Mouse (Mus musculus): Measurements from ENCODE around the gene Gne.
"Not testable (repeated sequence)": the region's sequence is repeated elsewhere in the genome, so short reads cannot be mapped to it uniquely, and the experiment has no call there.

Gene Gne

GRCm38 (mm10) chr4:44072146-44072872 lies 11.7 kb downstream of the Gne start:
- peak; percentile 79 for DNase-seq (ENCODE audit: low spot score)

- no peak for DNase-seq (ENCODE audit: low spot score)
These were observed 12.2 kb downstream of the Gne start for GRCm38 (mm10) chr4:44071741-44072145.

- DNase-seq (ENCODE audit: low spot score) = no peak
These were observed 13.3 kb downstream of the Gne start for GRCm38 (mm10) chr4:44070641-44071040.

GRCm38 (mm10) chr4:44069411-44069810 lies 14.6 kb downstream of the Gne start:
- no peak for DNase-seq (ENCODE audit: low spot score)

- DNase-seq (ENCODE audit: low spot score) = no peak
These were observed 15.2 kb downstream of the Gne start for GRCm38 (mm10) chr4:44068736-44069135.

- DNase-seq (ENCODE audit: low spot score) = no peak
These were observed 17.1 kb downstream of the Gne start for GRCm38 (mm10) chr4:44066891-44067290.

- peak; percentile 93 for DNase-seq (ENCODE audit: low spot score)
These were observed 18.5 kb downstream of the Gne start for GRCm38 (mm10) chr4:44065355-44066025.

GRCm38 (mm10) chr4:44062816-44063215 lies 21.2 kb downstream of the Gne start:
- no peak for DNase-seq (ENCODE audit: low spot score)

GRCm38 (mm10) chr4:44062062-44062461 lies 21.9 kb downstream of the Gne start:
- DNase-seq (ENCODE audit: low spot score) = no peak

GRCm38 (mm10) chr4:44059674-44060073 lies 24.3 kb downstream of the Gne start:
- DNase-seq (ENCODE audit: low spot score) = no peak

GRCm38 (mm10) chr4:44049812-44050211 lies 34.2 kb downstream of the Gne start:
- no peak for DNase-seq (ENCODE audit: low spot score)

- DNase-seq (ENCODE audit: low spot score) = no peak
These were observed 37.9 kb downstream of the Gne start for GRCm38 (mm10) chr4:44046066-44046465.

- no peak for DNase-seq (ENCODE audit: low spot score)
These were observed 39.2 kb downstream of the Gne start for GRCm38 (mm10) chr4:44044685-44045356.

GRCm38 (mm10) chr4:44043182-44043581 lies 40.8 kb downstream of the Gne start:
- not testable (repeated sequence) for DNase-seq (ENCODE audit: low spot score)

- no peak for DNase-seq (ENCODE audit: low spot score)
These were observed 41.5 kb downstream of the Gne start for GRCm38 (mm10) chr4:44042429-44042828.

GRCm38 (mm10) chr4:44040802-44041201 lies 43.2 kb downstream of the Gne start:
- DNase-seq (ENCODE audit: low spot score) = no peak

- DNase-seq (ENCODE audit: low spot score) = no peak
These were observed 47.5 kb downstream of the Gne start for GRCm38 (mm10) chr4:44036455-44036854.

GRCm38 (mm10) chr4:44031521-44031920 lies 52.5 kb downstream of the Gne start:
- peak; percentile 12 for DNase-seq (ENCODE audit: low spot score)

GRCm38 (mm10) chr4:44029661-44030066 lies 54.3 kb downstream of the Gne start:
- no peak for DNase-seq (ENCODE audit: low spot score)

GRCm38 (mm10) chr4:44028303-44029135 lies 55.5 kb downstream of the Gne start:
- DNase-seq (ENCODE audit: low spot score) = no peak

GRCm38 (mm10) chr4:44025570-44025969 lies 58.4 kb downstream of the Gne start:
- DNase-seq (ENCODE audit: low spot score) = no peak

GRCm38 (mm10) chr4:44024241-44024640 lies 59.7 kb downstream of the Gne start:
- DNase-seq (ENCODE audit: low spot score) = no peak

Data from ovary, postnatal 14 days (tissue).